Mouse (Mus musculus): ENCODE measurements around the gene Clrn3. TPM values are rescaled to one million over a fixed set of nuclear protein-coding genes. Genes with fewer than 3 reads are reported as not detected.

Clrn3 gene
- polyA plus RNA-seq, 1 experiment: not detected

DNA sequence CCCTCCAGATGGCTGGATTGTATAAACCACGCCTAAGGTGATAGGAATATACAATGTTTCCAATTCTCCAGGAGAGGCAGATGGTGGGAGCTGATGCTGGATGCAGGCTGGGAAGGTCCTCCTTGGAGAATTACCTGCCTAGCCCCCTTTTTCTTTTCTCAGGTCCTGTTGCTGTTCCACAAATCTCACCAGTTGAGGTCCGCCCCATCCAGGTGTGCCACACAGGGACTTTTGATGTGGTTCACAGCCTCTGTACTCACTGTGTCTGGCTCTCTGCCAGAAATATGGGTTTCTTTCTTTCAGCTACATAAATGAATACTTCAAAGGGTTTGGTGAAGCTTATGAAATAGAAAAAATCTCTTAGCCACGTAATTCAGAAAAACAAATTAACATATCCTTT, 13.8 kb upstream of the Clrn3 start:
- H3K4me3 ChIP-seq (replicated peaks; ENCODE audit: control insufficient read depth, low read depth, low read length): no peak overlapping the region
- H3K4me1 ChIP-seq (ENCODE audit: control insufficient read depth, insufficient read depth, low read length): peaks cover 12% of the 10 kb centered on the region
- H3K27ac ChIP-seq (ENCODE audit: control insufficient read depth, insufficient read depth, low read depth, low read length, poor library complexity): no peak overlapping the region
- 47% methylated on average over 3 of the region's 3 CpGs for WGBS
- no peak for TF ChIP-seq CTCF (IDR thresholded peaks at IDR 0.05; ENCODE audit: control insufficient read depth, insufficient read depth, low read length)
- no peak for TF ChIP-seq POLR2A (IDR thresholded peaks at IDR 0.05; ENCODE audit: borderline replicate concordance, control insufficient read depth, low read depth, low read length)

- TF ChIP-seq POLR2A (IDR thresholded peaks at IDR 0.05; ENCODE audit: borderline replicate concordance, control insufficient read depth, low read depth, low read length) (no peak), CTCF (IDR thresholded peaks at IDR 0.05; ENCODE audit: control insufficient read depth, insufficient read depth, low read length) (no peak)
- Histone ChIP-seq H3K4me1 (ENCODE audit: control insufficient read depth, insufficient read depth, low read length) (peaks cover 5% of the 10 kb centered on the region; the same call in 1 of the 2 replicates), H3K4me3 (replicated peaks; ENCODE audit: control insufficient read depth, low read depth, low read length) (peak overlapping the region; percentile 83), H3K27ac (ENCODE audit: control insufficient read depth, insufficient read depth, low read depth, low read length, poor library complexity) (no peak overlapping the region)
- WGBS: 13% methylated on average over 2 of the region's 2 CpGs
Observed at GRCm38 (mm10) chr7:135539429-135539828, 11.0 kb upstream of the Clrn3 start.

DNA sequence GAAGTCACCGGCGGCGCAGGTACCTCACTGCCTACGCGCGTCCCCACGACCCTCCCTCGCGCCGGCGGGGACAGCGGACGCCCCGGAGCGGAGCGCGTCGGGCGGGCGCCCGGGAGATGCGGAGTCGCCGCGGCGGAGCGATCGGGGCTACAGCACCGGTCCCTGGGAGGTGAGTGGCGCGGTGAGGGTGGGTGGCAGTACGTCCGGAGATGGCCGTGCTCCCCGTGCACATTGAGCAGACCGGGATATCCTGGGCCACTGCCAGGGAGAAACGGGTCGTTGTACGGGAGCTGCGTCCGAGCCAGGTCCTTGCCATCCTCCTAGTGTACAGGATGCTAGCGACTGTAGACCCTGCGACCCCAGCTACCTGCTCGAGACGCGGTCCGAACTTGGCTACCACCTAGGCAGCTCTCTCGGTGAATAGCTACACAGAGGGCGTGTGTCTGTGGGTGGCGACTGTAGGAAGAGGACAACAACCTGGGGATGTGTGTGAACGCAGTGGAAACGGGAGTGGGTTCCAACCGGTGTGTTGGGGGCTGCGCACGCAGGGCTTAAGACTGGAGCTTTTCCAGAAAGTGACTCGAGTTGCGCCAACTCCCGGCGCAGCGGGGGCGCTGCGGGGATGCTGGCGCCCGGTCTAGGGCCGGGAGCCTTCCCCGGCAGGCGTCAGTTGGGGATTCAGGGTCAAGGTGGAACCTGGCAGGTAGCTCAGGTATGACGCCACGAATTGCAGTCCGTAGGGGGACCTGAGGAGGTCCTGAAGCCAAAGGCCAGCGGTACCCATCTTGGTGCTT, 9.7 kb upstream of the Clrn3 start:
- WGBS: under 1% methylated on average over 71 of the region's 71 CpGs
- peak overlapping the region; percentile 82 for H3K27ac ChIP-seq (ENCODE audit: control insufficient read depth, insufficient read depth, low read depth, low read length, poor library complexity)
- H3K4me1 ChIP-seq (ENCODE audit: control insufficient read depth, insufficient read depth, low read length): peaks cover 5% of the 10 kb centered on the region; the same call in 1 of the 2 replicates
- TF ChIP-seq CTCF (IDR thresholded peaks at IDR 0.05; ENCODE audit: control insufficient read depth, insufficient read depth, low read length) (no peak), POLR2A (IDR thresholded peaks at IDR 0.05; ENCODE audit: borderline replicate concordance, control insufficient read depth, low read depth, low read length) (no peak)
- H3K4me3 ChIP-seq (replicated peaks; ENCODE audit: control insufficient read depth, low read depth, low read length): peak overlapping the region; percentile 83

DNA sequence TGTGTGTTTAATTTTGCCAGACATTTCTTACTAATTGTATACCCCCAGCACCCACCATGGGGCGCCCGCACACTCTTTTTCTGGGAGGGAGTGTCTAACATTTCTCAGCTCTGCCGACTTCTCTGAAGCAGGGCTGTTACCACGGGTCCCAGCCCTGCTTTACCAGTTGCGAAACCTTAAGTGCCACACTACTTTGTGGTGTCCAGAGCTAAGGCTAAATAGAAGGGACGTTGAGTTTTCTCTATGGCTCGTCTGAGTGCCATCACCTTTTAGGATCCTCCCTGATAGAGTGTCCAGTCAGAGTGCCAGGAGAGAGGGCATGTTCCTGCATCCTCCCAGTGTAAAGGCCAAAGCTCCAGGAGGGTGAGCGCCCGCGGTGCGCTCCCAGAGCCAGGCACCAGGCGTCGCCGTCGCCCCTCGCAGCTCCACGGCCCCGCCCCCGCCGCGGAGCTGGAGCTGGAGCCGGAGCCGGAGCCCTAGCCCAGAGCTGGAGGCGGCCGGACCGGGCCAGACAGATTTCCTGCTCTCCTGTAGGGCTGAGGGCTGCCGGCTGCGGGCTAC, 9.0 kb upstream of the Clrn3 start, which contains the start of gene Ptpre:
Gene Ptpre, plus strand, starts transcription at position 141 of the 561 bp plus-strand sequence.
- under 1% methylated on average over 28 of the region's 28 CpGs for WGBS
- H3K27ac ChIP-seq (ENCODE audit: control insufficient read depth, insufficient read depth, low read depth, low read length, poor library complexity): peak within 1 kb of the TSS; percentile 82

DNA sequence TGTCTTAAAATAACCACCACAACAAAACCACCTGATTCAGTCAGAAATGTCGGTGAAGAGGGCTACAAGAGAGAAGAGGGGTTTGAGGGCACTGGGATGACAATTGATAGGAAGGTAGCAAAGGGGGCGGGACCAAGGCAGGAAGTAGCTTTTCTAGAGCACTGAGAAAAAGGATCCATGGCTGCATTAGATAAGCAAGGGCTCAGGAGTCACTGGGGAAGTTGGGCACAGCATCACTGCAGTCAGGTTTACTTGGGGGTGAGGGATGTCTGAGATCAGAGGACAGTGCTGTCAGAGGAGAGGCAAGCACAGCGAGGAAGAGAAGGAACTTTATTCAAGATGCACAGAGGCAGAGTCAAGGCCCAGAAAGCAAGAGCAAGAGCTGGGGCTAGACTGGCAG, 7.5 kb upstream of the Clrn3 start:
- Histone ChIP-seq H3K4me1 (ENCODE audit: control insufficient read depth, insufficient read depth, low read length) (peaks cover 3% of the 10 kb centered on the region; the same call in 1 of the 2 replicates), H3K27ac (ENCODE audit: control insufficient read depth, insufficient read depth, low read depth, low read length, poor library complexity) (no peak overlapping the region), H3K4me3 (replicated peaks; ENCODE audit: control insufficient read depth, low read depth, low read length) (no peak overlapping the region)
- no peak for TF ChIP-seq POLR2A (IDR thresholded peaks at IDR 0.05; ENCODE audit: borderline replicate concordance, control insufficient read depth, low read depth, low read length)
- no peak for TF ChIP-seq CTCF (IDR thresholded peaks at IDR 0.05; ENCODE audit: control insufficient read depth, insufficient read depth, low read length)
- 25% methylated on average over 3 of the region's 3 CpGs for WGBS

More for the DNA sequence above, 9.0 kb upstream of the Clrn3 start, which contains the start of gene Ptpre:
- peaks cover 3% of the 10 kb centered on the region; the same call in 1 of the 2 replicates for H3K4me1 ChIP-seq (ENCODE audit: control insufficient read depth, insufficient read depth, low read length)
- TF ChIP-seq POLR2A (IDR thresholded peaks at IDR 0.05; ENCODE audit: borderline replicate concordance, control insufficient read depth, low read depth, low read length) (no peak), CTCF (IDR thresholded peaks at IDR 0.05; ENCODE audit: control insufficient read depth, insufficient read depth, low read length) (peak; percentile 70)
- H3K4me3 ChIP-seq (replicated peaks; ENCODE audit: control insufficient read depth, low read depth, low read length): peak within 1 kb of the TSS; percentile 83

DNA sequence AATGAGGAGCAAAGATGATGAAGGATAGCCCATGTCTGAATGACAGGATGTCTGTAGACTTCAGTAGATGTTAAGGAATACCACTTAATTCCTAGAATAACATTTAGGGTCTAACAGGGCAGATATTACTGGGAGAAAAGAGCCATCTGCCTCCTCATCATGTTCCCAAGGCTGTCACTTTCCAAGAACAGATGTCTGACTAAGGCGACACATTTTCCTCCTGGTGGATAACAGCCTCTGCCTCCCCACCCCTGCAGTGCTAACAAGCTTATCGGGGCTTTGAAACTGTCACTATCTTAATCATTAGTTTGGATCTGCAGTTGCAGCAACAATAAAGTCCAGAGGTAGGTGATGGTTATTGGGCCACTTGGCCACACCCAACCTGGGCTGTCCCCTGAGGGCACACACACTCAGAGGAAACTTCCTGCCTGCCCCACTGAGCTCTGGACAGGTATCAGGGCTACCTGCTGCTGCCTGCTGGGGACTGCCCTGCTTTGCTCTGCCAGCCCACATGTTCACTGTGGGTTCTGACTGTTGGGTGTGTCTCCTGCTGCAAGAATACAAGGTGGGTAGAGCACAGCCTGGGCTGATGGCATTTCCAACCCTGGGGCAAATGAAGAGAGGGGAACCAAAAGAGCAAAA, 6.2 kb upstream of the Clrn3 start:
- WGBS: 41% methylated on average over 2 of the region's 2 CpGs

GRCm38 (mm10) chr7:135529068-135529467, 614 bp upstream of the Clrn3 start:
- WGBS: 61% methylated on average over 2 of the region's 2 CpGs
- H3K4me3 ChIP-seq (replicated peaks; ENCODE audit: control insufficient read depth, low read depth, low read length): no peak overlapping the region
- TF ChIP-seq CTCF (IDR thresholded peaks at IDR 0.05; ENCODE audit: control insufficient read depth, insufficient read depth, low read length): no peak
- TF ChIP-seq POLR2A (IDR thresholded peaks at IDR 0.05; ENCODE audit: borderline replicate concordance, control insufficient read depth, low read depth, low read length): no peak
- H3K27ac ChIP-seq (ENCODE audit: control insufficient read depth, insufficient read depth, low read depth, low read length, poor library complexity): no peak overlapping the region
- no peaks in the 10 kb centered on the region; the same call in 1 of the 2 replicates for H3K4me1 ChIP-seq (ENCODE audit: control insufficient read depth, insufficient read depth, low read length)

More for the DNA sequence above, 6.2 kb upstream of the Clrn3 start:
- Histone ChIP-seq H3K27ac (ENCODE audit: control insufficient read depth, insufficient read depth, low read depth, low read length, poor library complexity) (no peak overlapping the region), H3K4me1 (ENCODE audit: control insufficient read depth, insufficient read depth, low read length) (peaks cover under 1% of the 10 kb centered on the region; the same call in 1 of the 2 replicates), H3K4me3 (replicated peaks; ENCODE audit: control insufficient read depth, low read depth, low read length) (no peak overlapping the region)
- TF ChIP-seq CTCF (IDR thresholded peaks at IDR 0.05; ENCODE audit: control insufficient read depth, insufficient read depth, low read length) (no peak), POLR2A (IDR thresholded peaks at IDR 0.05; ENCODE audit: borderline replicate concordance, control insufficient read depth, low read depth, low read length) (no peak)

DNA sequence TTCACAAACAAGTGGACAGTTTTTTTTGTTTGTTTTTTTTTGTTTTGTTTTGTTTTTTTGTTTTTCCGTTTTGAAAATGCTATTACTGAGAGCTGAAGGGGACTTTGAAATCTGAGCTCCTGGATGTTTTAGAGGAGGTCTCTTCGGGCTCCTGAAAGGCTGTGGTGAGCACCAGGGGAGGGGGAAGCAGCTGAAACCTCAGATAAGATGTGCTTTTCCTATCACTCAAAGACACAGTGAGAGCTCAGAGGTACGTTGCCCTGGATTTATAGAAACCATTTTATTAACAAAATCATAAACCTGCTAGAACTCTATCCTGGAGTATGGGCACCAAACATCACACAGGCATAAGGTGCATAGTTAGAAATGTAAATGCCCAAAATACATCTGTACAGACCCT, 1.3 kb downstream of the Clrn3 start:
- peaks cover 2% of the 10 kb centered on the region for H3K4me1 ChIP-seq (ENCODE audit: control insufficient read depth, insufficient read depth, low read length)
- 13% methylated on average over 3 of the region's 3 CpGs for WGBS
- no peak for TF ChIP-seq CTCF (IDR thresholded peaks at IDR 0.05; ENCODE audit: control insufficient read depth, insufficient read depth, low read length)
- TF ChIP-seq POLR2A (IDR thresholded peaks at IDR 0.05; ENCODE audit: borderline replicate concordance, control insufficient read depth, low read depth, low read length): no peak
- no peak overlapping the region for H3K27ac ChIP-seq (ENCODE audit: control insufficient read depth, insufficient read depth, low read depth, low read length, poor library complexity)
- H3K4me3 ChIP-seq (replicated peaks; ENCODE audit: control insufficient read depth, low read depth, low read length): no peak overlapping the region
